Mouse (Mus musculus) adrenal gland, postnatal 14 days (tissue): ENCODE data around the gene Asap2. TPM values are rescaled to one million over a fixed set of nuclear protein-coding genes. Genes with fewer than 3 reads are reported as not detected.

Experiments used
- DNase-seq: peaks from one replicate; pipeline ENCODE4 v3.0.0; 2021; ENCODE audit warnings: mixed read lengths
- total RNA-seq: library from RNA; stranded (reverse); gene quantifications from 2 replicates; pipeline ENCODE4 v1.2.3, GENCODE M21; 2021

Gene Asap2
- total RNA-seq, 1 experiment from 2014 or later: 17.0 TPM

- no peak for DNase-seq
Observed at GRCm38 (mm10) chr12:21166884-21167575, 176.8 kb downstream of the Asap2 start.

GRCm38 (mm10) chr12:21167741-21168140 lies 177.5 kb downstream of the Asap2 start:
- DNase-seq: no peak

GRCm38 (mm10) chr12:21168149-21168548 lies 177.9 kb downstream of the Asap2 start:
- no peak for DNase-seq

- DNase-seq: peak; percentile 48
Observed at GRCm38 (mm10) chr12:21171776-21172490, 181.7 kb downstream of the Asap2 start.

GRCm38 (mm10) chr12:21173847-21174412 lies 183.7 kb downstream of the Asap2 start:
- DNase-seq: no peak

GRCm38 (mm10) chr12:21176399-21176798 lies 186.1 kb downstream of the Asap2 start:
- DNase-seq: no peak

GRCm38 (mm10) chr12:21177123-21177698 lies 187.0 kb downstream of the Asap2 start:
- no peak for DNase-seq

- DNase-seq: no peak
Observed at GRCm38 (mm10) chr12:21180091-21180490, 189.8 kb downstream of the Asap2 start.

GRCm38 (mm10) chr12:21182786-21183185 lies 192.5 kb downstream of the Asap2 start:
- DNase-seq: no peak

- peak; percentile 24 for DNase-seq
Observed at GRCm38 (mm10) chr12:21183321-21183720, 193.1 kb downstream of the Asap2 start.

- no peak for DNase-seq
Observed at GRCm38 (mm10) chr12:21186145-21186544, 195.9 kb downstream of the Asap2 start.

- peak; percentile 28 for DNase-seq
Observed at GRCm38 (mm10) chr12:21188880-21189279, 198.6 kb downstream of the Asap2 start.

- DNase-seq: no peak
Observed at GRCm38 (mm10) chr12:21191546-21191945, 201.3 kb downstream of the Asap2 start.

GRCm38 (mm10) chr12:21195497-21195896 lies 205.2 kb downstream of the Asap2 start:
- no peak for DNase-seq

GRCm38 (mm10) chr12:21196420-21196819 lies 206.2 kb downstream of the Asap2 start:
- no peak for DNase-seq

- no peak for DNase-seq
Observed at GRCm38 (mm10) chr12:21200613-21201012, 210.4 kb downstream of the Asap2 start.

- DNase-seq: no peak
Observed at GRCm38 (mm10) chr12:21201485-21202269, 211.4 kb downstream of the Asap2 start.

GRCm38 (mm10) chr12:21204701-21205312 lies 214.5 kb downstream of the Asap2 start:
- DNase-seq: peak; percentile 69

- no peak for DNase-seq
Observed at GRCm38 (mm10) chr12:21205799-21206198, 215.5 kb downstream of the Asap2 start.

- no peak for DNase-seq
Observed at GRCm38 (mm10) chr12:21207422-21207821, 217.2 kb downstream of the Asap2 start.

GRCm38 (mm10) chr12:21208172-21208795 lies 218.0 kb downstream of the Asap2 start:
- DNase-seq: peak; percentile 11
